Mouse (Mus musculus) lung, embryonic 16.5 days (tissue): ENCODE measurements around the gene Zfp385b. TPM values are rescaled to one million over a fixed set of nuclear protein-coding genes. Genes with fewer than 3 reads are reported as not detected.

Experiments used
- ATAC-seq: fragments of 200-750 bp; cut with Nextera tagmentation; 2 replicates; pipeline ENCODE4 v1.8.0; 2017; ENCODE audit warnings: low read depth, mild to moderate bottlenecking, moderate library complexity
- H3K27ac ChIP-seq: fragments of 300-500 bp; sonication (generic); 2 replicates; pipeline ENCODE4 v1.5.1; 2014; ENCODE audit warnings: mild to moderate bottlenecking, control low read depth, low read length
- H3K27me3 ChIP-seq: fragments of 300-500 bp; sonication (generic); 2 replicates; pipeline ENCODE4 v1.6.1; 2014; ENCODE audit warnings: low read depth, low read length, mixed read lengths; ENCODE audit not compliant: control insufficient read depth, insufficient read depth
- H3K36me3 ChIP-seq: fragments of 300-500 bp; sonication (generic); 2 replicates; pipeline ENCODE4 v1.6.1; 2014; ENCODE audit warnings: low read length; ENCODE audit not compliant: control insufficient read depth, insufficient read depth
- H3K4me1 ChIP-seq: fragments of 300-500 bp; sonication (generic); replicated peaks from 2 replicates; pipeline ENCODE4 v1.6.1; 2014; ENCODE audit warnings: low read length, mixed read lengths; ENCODE audit not compliant: control insufficient read depth, insufficient read depth
- H3K4me2 ChIP-seq: fragments of 300-500 bp; sonication (generic); 2 replicates; pipeline ENCODE4 v1.6.1; 2014; ENCODE audit warnings: low read depth, low read length, control low read depth
- H3K4me3 ChIP-seq: fragments of 300-500 bp; sonication (generic); 2 replicates; pipeline ENCODE4 v1.5.1; 2014; ENCODE audit warnings: mild to moderate bottlenecking, low read length, control low read depth
- H3K9ac ChIP-seq: fragments of 300-500 bp; sonication (generic); 2 replicates; pipeline ENCODE4 v1.6.1; 2014; ENCODE audit warnings: low read length, control low read depth
- H3K9me3 ChIP-seq: fragments of 300-500 bp; sonication (generic); 2 replicates; pipeline ENCODE4 v1.6.1; 2016; ENCODE audit warnings: low read length; ENCODE audit not compliant: control insufficient read depth
- WGBS: fragments of 180-500 bp; shearing (Covaris S2); extraction: QIAGEN DNeasy Blood & Tissue Kit; methylation state at CpG from one replicate; pipeline ENCODE4 v1.1.7; 2014; 5-methylcytosine and 5-hydroxymethylcytosine counted together
- polyA plus RNA-seq: library from polyadenylated mRNA; unstranded; fragments of >200 nt; fragmentation: Nextera tagmentation; extraction: Ambion mirVana; gene quantifications from 2 replicates; pipeline ENCODE4 v1.2.1, GENCODE M21; 2015

The Zfp385b gene
- polyA plus RNA-seq, 1 experiment from 2014 or later: 7.0 TPM

DNA sequence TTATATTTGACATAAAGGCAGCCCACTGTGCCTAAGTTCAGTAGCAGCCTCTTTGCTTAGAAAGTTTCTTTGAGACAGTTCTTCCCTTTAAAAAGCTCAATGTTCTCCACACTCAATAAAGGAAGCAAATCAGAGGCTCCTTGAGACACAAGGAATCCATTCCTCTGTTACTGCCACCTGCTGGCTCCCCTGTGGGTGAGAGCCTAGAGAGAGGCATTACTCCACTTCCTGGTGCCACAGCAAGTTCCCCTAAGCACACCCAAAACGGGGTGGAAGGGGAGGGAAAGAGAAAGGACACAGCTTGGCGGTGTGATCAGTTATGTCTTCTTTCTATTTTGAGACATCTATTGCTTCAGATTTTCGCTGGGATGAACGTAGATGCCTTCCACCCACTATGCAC is 450.3 kb downstream of the Zfp385b start:
- no peak overlapping the region for H3K9ac ChIP-seq
- H3K4me3 ChIP-seq: no peak overlapping the region
- H3K4me2 ChIP-seq: no peak overlapping the region
- WGBS: 58% methylated on average over 4 of the region's 4 CpGs
- no peak for ATAC-seq
- no peak overlapping the region for H3K27ac ChIP-seq
- H3K9me3 ChIP-seq: no peaks in the 10 kb centered on the region
- H3K36me3 ChIP-seq: no peaks in the 10 kb centered on the region
- H3K4me1 ChIP-seq: no peaks in the 10 kb centered on the region
- no peaks in the 10 kb centered on the region for H3K27me3 ChIP-seq

Other genes with a start within 250 kb of the Zfp385b start
- 27.6 and 28.0 TPM in 2 replicates for gene Cwc22, start 126.7 kb upstream of the Zfp385b start, polyA plus RNA-seq